Comparison of ENCODE assay signal across 10 mouse cellular contexts in the genomic region with DNA sequence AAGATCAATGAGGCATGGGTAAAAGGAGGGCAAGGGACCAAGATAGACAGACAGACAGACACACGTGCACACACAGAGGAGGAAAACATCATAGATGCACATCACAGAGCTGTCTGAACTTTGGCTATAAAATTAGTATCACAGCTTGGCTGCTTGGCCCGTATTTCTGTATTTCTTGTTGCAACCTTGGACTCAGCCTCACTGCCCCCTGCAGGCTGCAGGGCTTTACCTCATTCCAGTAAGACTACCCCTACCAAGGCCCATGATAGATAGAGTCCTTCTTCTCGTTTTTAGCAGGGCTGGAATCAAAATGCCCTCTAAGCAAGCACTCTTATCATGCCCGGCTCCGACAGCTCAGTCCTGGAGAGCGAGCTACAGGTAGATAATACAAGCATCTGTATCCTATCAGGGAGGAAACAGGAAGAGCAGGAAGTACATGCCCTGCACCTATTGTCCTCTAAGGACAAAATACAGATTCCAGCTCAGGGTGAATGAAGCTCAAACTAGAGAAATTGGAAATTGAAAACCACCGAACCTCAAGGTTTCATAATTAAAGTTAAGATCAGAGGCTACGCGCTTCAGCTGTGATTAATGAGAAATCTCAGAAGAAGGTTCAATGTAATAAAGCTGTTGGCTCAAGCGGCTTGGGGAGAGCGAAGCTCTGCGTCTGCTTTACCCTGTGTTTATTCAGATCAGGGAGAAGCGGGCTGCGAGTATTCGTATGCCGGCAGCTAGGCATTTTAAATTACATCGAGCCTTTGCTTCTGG. TPM values are rescaled to one million over a fixed set of nuclear protein-coding genes. Genes with fewer than 3 reads are reported as not detected.
DNase-seq lines count a peak whose midpoint lies in the region; ATAC-seq lines count a peak whose summit lies in the region.
"Had no signal": no experiment of that assay in that cellular context is flagged by ENCODE, and none has a peak within 500 bp of the region (broad histone marks: within the 10 kb centered on the region; RNA-seq: fewer than 3 reads in every experiment).

No protein-coding gene starts in this region.

- DNase-seq in cerebellum, adult 11 months: peak; percentile 11
- no peak for DNase-seq in cerebellum, adult 8-10 months
- DNase-seq in left cerebral cortex, postnatal 4 days: peak; percentile 57
- no peak for DNase-seq in left cerebral cortex, adult 8-10 months (ENCODE audit: low spot score in 2 of 2)
- DNase-seq in thymus, postnatal 0 days (ENCODE audit: low spot score): no peak
- DNase-seq in ovary, postnatal 36 days (ENCODE audit: low spot score): no peak

- 61% methylated on average over 17 of the region's 17 CpGs for WGBS in midbrain, embryonic 13.5 days

- no peaks in the 10 kb centered on the region for H3K27me3 ChIP-seq in midbrain, embryonic 13.5 days
- H3K27me3 ChIP-seq: liver, embryonic 15.5 days had no signal

- H3K9ac ChIP-seq in midbrain, embryonic 13.5 days (replicated peaks): no peak overlapping the region
- H3K9ac ChIP-seq: liver, embryonic 15.5 days had no signal

- H3K4me2 ChIP-seq in midbrain, embryonic 13.5 days (replicated peaks): no peak overlapping the region; the same call in 1 of the 2 replicates
- H3K4me2 ChIP-seq: heart, embryonic 11.5 days; liver, embryonic 15.5 days had no signal

- no peaks in the 10 kb centered on the region; the same call in 1 of the 2 replicates for H3K9me3 ChIP-seq in midbrain, embryonic 13.5 days
- H3K9me3 ChIP-seq: liver, embryonic 15.5 days had no signal

- H3K27ac ChIP-seq in brown adipose tissue, adult 24 weeks (replicated peaks; ENCODE audit: low read depth, low read length): peak overlapping the region; percentile 79
- H3K27ac ChIP-seq in midbrain, embryonic 13.5 days: peak overlapping the region; percentile 44; the same call in 1 of the 2 replicates
- H3K27ac ChIP-seq: liver, embryonic 15.5 days had no signal

- no peak for ATAC-seq in midbrain, embryonic 13.5 days

- no peaks in the 10 kb centered on the region for H3K36me3 ChIP-seq in midbrain, embryonic 13.5 days
- H3K36me3 ChIP-seq: liver, embryonic 15.5 days had no signal

- intact Hi-C loops in left cerebral cortex, postnatal 4 days (cut with DNase I): no loop called here

- peaks cover 5% of the 10 kb centered on the region; the same call in 1 of the 2 replicates for H3K4me1 ChIP-seq in brown adipose tissue, adult 24 weeks (ENCODE audit: control insufficient read depth, insufficient read depth, insufficient read length, low read length)
- H3K4me1 ChIP-seq in midbrain, embryonic 13.5 days (replicated peaks): peaks cover 21% of the 10 kb centered on the region
- H3K4me1 ChIP-seq: liver, embryonic 15.5 days had no signal

- no peak overlapping the region for H3K4me3 ChIP-seq in brown adipose tissue, adult 24 weeks (ENCODE audit: insufficient read depth, low read depth, low read length)
- no peak overlapping the region for H3K4me3 ChIP-seq in midbrain, embryonic 13.5 days (replicated peaks)
- H3K4me3 ChIP-seq: liver, embryonic 15.5 days had no signal

RNA-seq across cellular contexts. Expression of gene Spesp1, which starts 36.2 kb away (rescaled TPM):
- total RNA-seq in left cerebral cortex, postnatal 4 days (2021): not detected
- total RNA-seq in left cerebral cortex, adult 8-10 months (2022): under 1 TPM in 1 of 4 experiments, not detected in 3; 0.18 TPM
- not detected in 2 replicates for polyA plus RNA-seq in brown adipose tissue, adult 24 weeks (2012; ENCODE audit: insufficient read depth, insufficient read length, missing spikeins)
- 0.05 TPM in 1 of 2 replicates, not detected in the other for polyA plus RNA-seq in midbrain, embryonic 13.5 days (2015; fragmentation: Nextera tagmentation; extraction: Ambion mirVana)
- polyA plus RNA-seq in thymus, postnatal 0 days (2015; fragmentation: Nextera tagmentation; extraction: Ambion mirVana): not detected in 2 replicates
- polyA plus RNA-seq: heart, embryonic 11.5 days; liver, embryonic 15.5 days had no signal

Comparison
In these comparisons a context has a peak if more than half of its experiments do, and no peak if none do; other contexts are left out.
1. DNase-seq: peak in cerebellum, adult 11 months (single experiment) and left cerebral cortex, postnatal 4 days (single experiment); none in cerebellum, adult 8-10 months (single experiment), left cerebral cortex, adult 8-10 months (0 of 2), thymus, postnatal 0 days (single experiment) and ovary, postnatal 36 days (single experiment).